Mouse (Mus musculus): ENCODE measurements around the gene Myom3.

DNA sequence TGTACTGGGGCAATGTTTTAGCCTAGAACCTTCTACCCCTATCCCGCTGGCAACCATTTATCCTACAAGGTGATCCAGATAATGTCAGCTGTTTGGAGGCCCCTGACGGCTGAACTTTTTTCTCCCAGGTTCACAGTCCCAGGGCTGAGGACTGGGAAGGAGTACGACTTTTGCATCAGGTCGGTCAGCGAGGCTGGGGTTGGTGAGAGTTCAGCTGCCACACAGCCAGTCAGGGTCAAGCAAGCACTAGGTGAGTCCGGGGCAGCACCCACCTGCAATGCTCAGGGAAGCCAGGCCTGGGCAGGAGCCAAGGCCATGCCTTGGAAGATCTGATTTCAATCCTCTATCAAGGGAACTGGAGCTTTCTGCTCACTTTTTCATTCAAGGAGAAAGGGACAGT lies 27.8 kb downstream of the Myom3 start:
- TF ChIP-seq CTCF (IDR thresholded peaks at IDR 0.05; ENCODE audit: low read depth) (no peak), EP300 (optimal IDR thresholded peaks at IDR 0.05) (no peak)

Measured in stomach, postnatal 0 days (tissue).